Comparison of ENCODE assay signal across 14 mouse cellular contexts in the genomic region with DNA sequence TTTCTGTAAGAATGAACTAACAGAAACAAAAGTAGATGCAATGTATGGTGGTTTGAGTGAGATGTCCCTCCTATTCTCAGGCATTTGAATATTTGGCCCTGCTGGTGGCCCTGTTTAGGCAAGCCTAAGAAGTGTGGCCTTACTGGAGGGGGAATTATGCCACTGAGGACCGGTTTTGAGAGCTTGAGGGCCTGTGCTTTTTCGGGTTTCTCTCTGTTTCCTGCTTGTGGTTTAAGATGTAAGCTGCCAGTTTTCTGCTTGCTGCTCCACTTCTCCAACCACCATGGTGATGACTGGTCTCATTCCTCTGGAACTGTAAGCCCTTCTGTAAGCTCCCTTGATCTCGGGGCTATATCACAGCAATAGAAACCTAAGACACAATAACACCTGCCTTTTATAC.
"Had no signal": no experiment of that assay in that cellular context is flagged by ENCODE, and none has a peak within 500 bp of the region (broad histone marks: within the 10 kb centered on the region; RNA-seq: fewer than 3 reads in every experiment).

No protein-coding gene starts in this region.

- H3K9ac ChIP-seq: liver, embryonic 14.5 days; lung, embryonic 14.5 days; midbrain, embryonic 13.5 days; midbrain, embryonic 15.5 days; neural tube, embryonic 12.5 days; stomach, embryonic 15.5 days had no signal

- DNase-seq: lung, adult 18-20 months; lung, embryonic 14.5 days; lung, postnatal 10 days; lung, postnatal 4 days; right cerebral cortex, postnatal 14 days; thymus, adult 2 months; thymus, postnatal 36 days had no signal

- H3K9me3 ChIP-seq: midbrain, embryonic 13.5 days; midbrain, embryonic 15.5 days; neural tube, embryonic 12.5 days; stomach, embryonic 15.5 days had no signal

- ATAC-seq: midbrain, embryonic 13.5 days; midbrain, embryonic 15.5 days had no signal

- H3K4me3 ChIP-seq: midbrain, embryonic 13.5 days; midbrain, embryonic 15.5 days; neural tube, embryonic 12.5 days; stomach, embryonic 15.5 days had no signal

- H3K27ac ChIP-seq: liver, embryonic 14.5 days; midbrain, embryonic 13.5 days; midbrain, embryonic 15.5 days; neural tube, embryonic 12.5 days; stomach, embryonic 15.5 days; stomach, postnatal 0 days had no signal

- H3K4me2 ChIP-seq: lung, embryonic 14.5 days; midbrain, embryonic 11.5 days; midbrain, embryonic 13.5 days; midbrain, embryonic 15.5 days; neural tube, embryonic 12.5 days; stomach, embryonic 15.5 days had no signal

- H3K4me1 ChIP-seq: midbrain, embryonic 13.5 days; midbrain, embryonic 15.5 days; neural tube, embryonic 12.5 days; stomach, embryonic 15.5 days had no signal

- H3K27me3 ChIP-seq: stomach, embryonic 15.5 days had no signal

- H3K36me3 ChIP-seq: midbrain, embryonic 13.5 days; midbrain, embryonic 15.5 days; neural tube, embryonic 12.5 days; stomach, embryonic 15.5 days had no signal
